Mouse (Mus musculus) frontal cortex, adult 2 months (tissue): ENCODE data around the gene Fam168a. TPM values are rescaled to one million over a fixed set of nuclear protein-coding genes. Genes with fewer than 3 reads are reported as not detected.

Experiments used
- DNase-seq, 2 experiments: peaks; one replicate each; pipeline ENCODE4 v3.0.0; 2022; ENCODE audit warnings: low spot score in 1 of 2; ENCODE audit errors: extremely low spot score in 1 of 2
- polyA plus RNA-seq: library from polyadenylated mRNA; depleted of rRNA; stranded (reverse); fragments of >200 nt; gene quantifications from 2 replicates; pipeline ENCODE4 v1.2.3, GENCODE M21; 2012

Gene Fam168a
- polyA plus RNA-seq, 1 experiment, result 105 TPM

DNA sequence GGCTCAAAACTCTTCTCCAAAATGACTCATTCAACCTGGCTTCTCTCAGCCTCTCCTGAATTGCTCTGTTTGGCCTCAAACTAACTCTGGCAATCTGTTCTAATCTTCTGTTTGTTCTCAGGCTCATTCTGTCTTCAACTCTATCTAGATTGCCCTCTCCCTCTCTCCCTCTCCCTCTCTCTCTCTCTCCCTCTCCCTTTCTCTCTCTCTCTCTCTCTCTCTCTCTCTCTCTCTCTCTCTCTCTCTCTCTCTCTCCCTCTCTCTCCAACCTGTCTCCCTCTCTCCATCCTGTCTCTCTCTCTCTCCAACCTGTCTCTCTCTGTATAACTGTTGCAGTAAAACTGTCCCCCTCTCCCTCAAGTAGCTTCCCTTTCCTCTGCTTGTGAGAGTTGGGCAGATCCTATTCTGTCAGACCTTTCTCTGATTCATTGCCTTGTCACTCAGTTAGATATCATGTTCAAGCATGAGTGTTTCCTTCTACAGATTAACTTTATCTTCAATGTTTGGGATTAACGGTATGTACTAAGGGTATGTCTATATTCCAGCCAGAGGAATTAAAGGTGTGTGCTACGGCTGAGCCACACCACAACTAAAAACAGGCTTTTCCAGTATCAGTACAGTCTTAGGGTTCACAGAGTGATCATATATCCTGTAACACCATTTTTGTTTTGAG, 64.4 kb downstream of the Fam168a start:
- DNase-seq, result no peak

DNA sequence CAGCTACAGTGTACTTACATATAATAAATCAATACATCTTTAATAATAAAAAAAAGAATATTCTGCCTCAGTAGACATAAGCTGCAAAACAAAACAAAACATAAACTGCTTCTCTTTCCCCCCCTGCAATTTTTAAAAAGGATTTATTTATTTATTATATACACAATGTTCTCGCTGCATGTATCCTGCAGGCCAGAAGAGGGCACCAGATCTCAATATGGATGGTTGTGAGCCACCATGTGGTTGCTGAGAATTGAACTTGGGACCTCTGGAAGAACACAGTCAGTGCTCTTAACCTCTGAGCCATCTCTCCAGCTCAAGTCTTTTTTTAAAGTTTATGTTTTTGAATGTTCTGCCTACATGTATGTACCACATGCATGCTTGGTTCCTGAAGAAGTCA, 67.8 kb downstream of the Fam168a start:
- DNase-seq, result no peak

DNA sequence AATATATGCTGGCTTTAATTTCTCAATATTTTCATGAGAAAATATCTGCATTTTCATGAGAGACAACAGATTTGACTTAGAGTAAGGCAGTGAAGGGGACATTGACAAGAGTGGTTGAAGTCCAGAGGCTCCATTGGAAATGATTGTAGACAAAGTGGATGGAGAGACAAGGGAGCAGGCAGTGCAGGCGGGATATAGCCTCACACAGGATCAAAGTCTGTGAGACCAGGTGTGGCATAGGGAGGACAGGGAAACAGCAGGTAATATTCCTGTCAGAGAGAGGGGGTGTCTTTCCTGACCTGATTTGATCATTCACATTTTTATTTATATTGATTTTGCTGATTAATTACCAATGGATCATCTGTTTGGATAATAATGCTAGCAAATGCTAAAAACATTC, 69.4 kb downstream of the Fam168a start:
- DNase-seq, result no peak

GRCm38 (mm10) chr7:100780192-100780591, 73.8 kb downstream of the Fam168a start:
- no peak for DNase-seq

- no peak for DNase-seq
These were observed 78.2 kb downstream of the Fam168a start for GRCm38 (mm10) chr7:100784650-100785049.

GRCm38 (mm10) chr7:100785426-100785825, 79.0 kb downstream of the Fam168a start:
- DNase-seq, result no peak

- no peak for DNase-seq
These were observed 79.6 kb downstream of the Fam168a start for GRCm38 (mm10) chr7:100786078-100786477.

- DNase-seq, result no peak
These were observed 81.9 kb downstream of the Fam168a start for GRCm38 (mm10) chr7:100788291-100788690.

- peak in 1 of 2 experiments; percentile 52 for DNase-seq
These were observed 92.4 kb downstream of the Fam168a start for GRCm38 (mm10) chr7:100798810-100799209.

DNA sequence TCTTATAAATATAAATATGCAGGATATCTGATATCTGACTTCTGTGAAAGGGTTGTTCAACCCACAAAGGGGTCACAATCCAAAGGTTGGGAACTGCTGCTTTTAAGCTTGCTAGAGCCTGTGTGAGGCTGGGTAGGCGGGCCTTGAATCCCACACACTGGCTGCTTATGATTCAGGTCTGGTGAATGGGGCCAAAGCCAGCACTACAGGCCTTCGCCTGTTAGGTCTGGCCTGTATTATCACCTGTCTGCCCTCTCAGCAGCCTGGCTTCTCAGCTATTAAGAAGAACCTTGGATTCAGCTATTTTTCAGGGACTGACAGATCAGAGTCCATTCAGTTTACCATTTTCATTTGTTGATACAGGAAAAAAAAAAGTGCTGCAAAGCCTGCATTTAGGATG, 99.0 kb downstream of the Fam168a start:
- DNase-seq, result no peak

GRCm38 (mm10) chr7:100811912-100812311, 105.5 kb downstream of the Fam168a start:
- no peak for DNase-seq

- DNase-seq, result peak in 1 of 2 experiments; percentile 29
These were observed 106.2 kb downstream of the Fam168a start for GRCm38 (mm10) chr7:100812641-100813040.

DNA sequence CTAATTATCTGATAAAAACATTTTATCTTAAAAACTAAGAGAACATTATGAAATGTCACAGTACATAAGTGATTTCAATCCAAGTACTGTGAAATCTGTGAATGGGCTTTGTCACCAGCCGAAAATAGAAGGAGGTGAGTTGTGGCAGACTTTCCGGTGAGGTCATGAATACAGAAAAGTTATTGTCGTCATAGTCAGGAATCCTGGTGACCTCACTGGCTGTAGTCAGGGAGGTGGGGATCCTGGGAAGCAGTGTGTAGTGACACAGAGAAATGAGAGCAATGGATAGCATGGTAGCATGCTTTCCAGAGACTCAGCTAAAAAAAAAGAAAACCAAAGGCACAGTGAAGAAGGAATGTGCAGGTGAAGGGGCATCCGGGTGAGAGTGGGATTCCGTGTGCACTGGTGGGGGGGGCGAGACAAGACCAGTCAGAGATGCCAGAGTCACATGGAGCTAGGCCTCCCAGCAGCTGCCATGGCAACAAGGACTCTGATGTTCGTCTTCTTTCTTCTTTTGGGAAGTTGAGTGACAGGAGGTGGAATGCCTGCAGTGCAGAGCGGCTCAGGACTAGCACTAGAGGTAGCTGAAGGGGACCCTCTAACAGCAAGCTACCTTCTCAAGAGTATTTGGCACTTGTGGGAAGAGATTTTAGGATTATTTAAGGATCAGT, 109.6 kb downstream of the Fam168a start:
- no peak for DNase-seq

DNA sequence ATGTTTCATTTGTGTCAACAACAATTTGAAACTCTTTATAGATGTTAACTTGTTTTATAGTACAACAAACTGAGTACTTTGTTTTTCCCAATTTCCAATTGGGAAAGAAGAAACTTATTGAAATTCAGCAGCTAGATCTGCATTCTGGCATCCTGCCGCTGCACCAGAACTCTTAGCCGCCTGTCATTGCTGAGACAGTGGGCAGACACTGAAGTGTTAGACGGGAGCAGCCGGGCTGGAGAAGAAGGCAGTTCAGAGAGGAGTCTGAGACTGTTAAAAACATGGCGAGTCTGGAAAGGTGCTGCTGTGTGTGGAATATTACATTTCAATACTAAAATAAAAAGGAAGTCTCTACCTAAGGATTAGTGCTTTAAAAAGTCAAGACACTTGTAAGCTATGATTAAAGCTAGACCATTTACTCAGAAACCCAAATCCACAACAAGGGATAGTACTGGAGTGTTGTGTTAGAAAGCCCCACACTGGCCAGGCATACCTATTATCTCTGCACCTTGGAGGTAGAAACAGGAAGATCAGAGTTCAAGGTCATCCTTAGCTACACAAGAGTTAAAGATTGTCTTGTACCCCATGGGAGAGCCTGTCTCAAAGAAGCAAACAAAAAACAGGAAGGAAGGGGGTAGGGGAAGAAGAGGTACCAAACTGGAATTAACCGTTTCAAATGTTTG, 110.5 kb downstream of the Fam168a start:
- DNase-seq, result peak; percentile 59 to 78

DNA sequence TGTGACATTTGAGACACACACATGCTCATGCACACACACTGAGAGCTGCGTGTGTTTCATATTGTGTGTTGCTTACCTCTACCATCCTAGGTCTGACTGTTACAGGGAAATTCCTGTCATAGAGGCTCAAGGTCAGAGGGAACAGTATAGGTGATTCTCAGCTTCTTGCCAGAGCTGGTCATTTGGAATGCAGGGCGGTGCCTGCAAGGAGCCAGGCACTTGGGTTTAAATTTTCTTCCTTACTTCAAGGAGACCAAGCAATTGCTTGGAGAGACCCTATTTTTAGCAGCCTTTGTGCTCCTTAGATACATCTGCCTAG, 111.0 kb downstream of the Fam168a start:
- no peak for DNase-seq

DNA sequence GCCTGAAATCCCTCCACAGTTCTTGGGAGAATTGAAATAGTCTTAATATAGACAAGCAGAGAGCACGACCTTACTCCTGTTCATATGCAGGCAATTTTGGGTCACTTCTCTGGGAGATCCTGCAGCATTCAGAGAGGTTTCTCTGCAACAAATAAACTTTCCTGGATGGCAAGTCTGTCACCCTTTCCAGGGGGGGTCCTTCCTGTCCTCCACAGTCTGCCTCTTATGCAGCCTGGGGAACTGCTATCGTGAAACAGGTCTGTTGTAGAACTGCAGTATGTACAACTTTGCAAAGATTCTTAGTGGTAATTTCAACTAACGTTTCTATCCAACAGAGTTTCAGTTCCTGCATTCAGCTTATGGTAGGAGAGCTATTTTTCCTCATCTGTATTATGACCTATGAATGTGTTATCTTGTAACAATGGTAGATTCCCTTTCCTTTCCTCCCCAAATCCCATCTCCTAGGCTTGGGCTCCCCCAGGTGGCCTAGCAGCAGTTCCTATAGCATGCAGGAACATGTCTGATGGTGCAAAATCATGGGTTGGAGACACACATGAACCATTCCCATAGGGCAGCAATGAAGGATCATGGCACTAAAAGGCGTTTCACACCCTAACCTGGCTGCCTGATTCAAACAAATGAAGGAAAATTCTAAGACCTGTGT, 112.1 kb downstream of the Fam168a start:
- DNase-seq, result no peak

- DNase-seq, result no peak
These were observed 118.2 kb downstream of the Fam168a start for GRCm38 (mm10) chr7:100824661-100825060.

GRCm38 (mm10) chr7:100828549-100828948, 122.1 kb downstream of the Fam168a start:
- DNase-seq, result no peak

- no peak for DNase-seq
These were observed 127.4 kb downstream of the Fam168a start for GRCm38 (mm10) chr7:100833859-100834258.

DNA sequence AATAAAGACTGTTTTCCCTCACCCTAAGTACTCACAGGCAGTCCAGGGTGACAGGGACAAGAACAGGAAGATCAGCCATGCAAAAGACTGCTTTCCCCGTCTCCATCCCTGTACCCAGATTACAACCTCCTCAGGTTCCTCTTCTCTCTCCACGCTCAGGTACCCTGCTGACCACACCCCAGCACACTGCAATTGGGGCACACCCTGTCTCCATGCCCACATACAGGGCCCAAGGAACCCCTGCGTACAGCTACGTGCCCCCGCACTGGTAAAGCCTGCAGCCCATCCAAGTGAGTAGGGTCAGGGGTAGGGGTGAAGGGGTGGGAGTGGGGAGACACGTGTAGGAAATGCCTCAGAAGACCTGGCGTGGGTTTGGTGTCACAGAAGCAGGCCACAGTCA, 128.7 kb downstream of the Fam168a start:
- DNase-seq, result no peak

GRCm38 (mm10) chr7:100835711-100836110, 129.3 kb downstream of the Fam168a start:
- DNase-seq, result no peak
